Mouse (Mus musculus) limb, embryonic 14.5 days (tissue): ENCODE data around the gene Pheta1. TPM values are rescaled to one million over a fixed set of nuclear protein-coding genes. Genes with fewer than 3 reads are reported as not detected.

Source experiments
- ATAC-seq: fragments of 200-750 bp; cut with Nextera tagmentation; 2 replicates; pipeline ENCODE4 v1.8.0; 2017; ENCODE audit warnings: low read depth, moderate number of reproducible peaks, moderate TSS enrichment; ENCODE audit not compliant: low FRiP score
- DNase-seq: peaks from one replicate; pipeline ENCODE4 v3.0.0-alpha.2; 2015; ENCODE audit warnings: low spot score
- H3K27ac ChIP-seq: fragments of 300-500 bp; sonication (generic); replicated peaks from 2 replicates; pipeline ENCODE4 v1.5.1; 2014; ENCODE audit warnings: low read depth, mild to moderate bottlenecking, low read length, moderate library complexity, mixed read lengths
- H3K27me3 ChIP-seq: fragments of 300-500 bp; sonication (generic); 2 replicates; pipeline ENCODE4 v1.6.1; 2014; ENCODE audit warnings: low read length, mixed read lengths; ENCODE audit not compliant: control insufficient read depth, insufficient read depth
- H3K36me3 ChIP-seq: fragments of 300-500 bp; sonication (generic); 2 replicates; pipeline ENCODE4 v1.6.1; 2014; ENCODE audit warnings: mild to moderate bottlenecking, low read length, moderate library complexity, mixed read lengths; ENCODE audit not compliant: control insufficient read depth, insufficient read depth
- H3K4me1 ChIP-seq: fragments of 300-500 bp; sonication (generic); 2 replicates; pipeline ENCODE4 v1.6.1; 2014; ENCODE audit warnings: antibody characterized with exemption, low read length, mixed read lengths; ENCODE audit not compliant: control insufficient read depth, insufficient read depth
- H3K4me2 ChIP-seq: fragments of 300-500 bp; sonication (generic); replicated peaks from 2 replicates; pipeline ENCODE4 v1.6.1; 2014; ENCODE audit warnings: low read depth, mild to moderate bottlenecking, low read length, moderate library complexity; ENCODE audit not compliant: severe bottlenecking
- H3K4me3 ChIP-seq: fragments of 300-500 bp; sonication (generic); replicated peaks from 2 replicates; pipeline ENCODE4 v1.5.1; 2014; ENCODE audit warnings: low read length
- H3K9ac ChIP-seq: fragments of 300-500 bp; sonication (generic); 2 replicates; pipeline ENCODE4 v1.6.1; 2014; ENCODE audit warnings: mild to moderate bottlenecking, low read depth, low read length, moderate library complexity; ENCODE audit not compliant: severe bottlenecking
- H3K9me3 ChIP-seq: fragments of 300-500 bp; sonication (generic); 2 replicates; pipeline ENCODE4 v1.6.1; 2016; ENCODE audit warnings: low read length; ENCODE audit not compliant: control insufficient read depth
- POLR2A ChIP-seq: fragments of 200-500 bp; IDR thresholded peaks from 2 replicates; pipeline ENCODE4 v1.8.0; 2012; ENCODE audit warnings: inconsistent platforms, mild to moderate bottlenecking, moderate library complexity, borderline replicate concordance; ENCODE audit not compliant: insufficient read depth, insufficient read length; ENCODE audit errors: extremely low read depth
- WGBS: fragments of 180-500 bp; shearing (Covaris S2); extraction: QIAGEN DNeasy Blood & Tissue Kit; methylation state at CpG from one replicate; pipeline ENCODE4 v1.1.7; 2014; 5-methylcytosine and 5-hydroxymethylcytosine counted together
- polyA plus RNA-seq, 2 experiments: library from polyadenylated mRNA; depleted of rRNA in 1 of 2; stranded (reverse) in 1 of 2; unstranded in 1 of 2; fragments of >200 nt; fragmentation: Nextera tagmentation in 1 of 2; extraction: Ambion mirVana in 1 of 2; gene quantifications; 2 replicates each; pipeline versions ENCODE4 v1.2.1 to v1.2.3; 2012 to 2014

Pheta1 gene
- polyA plus RNA-seq, 2 experiments: 21.3 to 30.1 TPM

- no peak for TF ChIP-seq POLR2A
- Histone ChIP-seq H3K36me3 (peaks cover 77% of the 10 kb centered on the region), H3K4me3 (no peak overlapping the region), H3K4me1 (no peaks in the 10 kb centered on the region), H3K9ac (no peak overlapping the region), H3K9me3 (no peaks in the 10 kb centered on the region), H3K27me3 (no peaks in the 10 kb centered on the region), H3K27ac (no peak overlapping the region), H3K4me2 (no peak overlapping the region)
- WGBS: 94% methylated on average over 2 of the region's 2 CpGs
- DNase-seq (no peak), ATAC-seq (no peak)
These were observed 32.2 kb upstream of the Pheta1 start for GRCm38 (mm10) chr5:121816611-121817010.

- H3K27ac ChIP-seq: no peak overlapping the region
- TF ChIP-seq POLR2A: no peak
- peaks cover 72% of the 10 kb centered on the region for H3K36me3 ChIP-seq
- H3K27me3 ChIP-seq: no peaks in the 10 kb centered on the region
- DNase-seq (no peak), ATAC-seq (no peak)
- 82% methylated on average over 9 of the region's 9 CpGs for WGBS
- no peaks in the 10 kb centered on the region for H3K4me1 ChIP-seq
- H3K9me3 ChIP-seq: no peaks in the 10 kb centered on the region
- no peak overlapping the region for H3K4me3 ChIP-seq
- H3K4me2 ChIP-seq: no peak overlapping the region
- H3K9ac ChIP-seq: no peak overlapping the region
These were observed 31.2 kb upstream of the Pheta1 start for GRCm38 (mm10) chr5:121817551-121817950.

- Histone ChIP-seq H3K9me3 (no peaks in the 10 kb centered on the region), H3K9ac (no peak overlapping the region), H3K27ac (no peak overlapping the region), H3K4me1 (0 out of 2 replicates have a peak, but pooled peaks cover 3% of the 10 kb centered on the region), H3K27me3 (no peaks in the 10 kb centered on the region), H3K36me3 (peaks cover 66% of the 10 kb centered on the region), H3K4me2 (no peak overlapping the region), H3K4me3 (no peak overlapping the region)
- ATAC-seq (no peak), DNase-seq (no peak)
- no peak for TF ChIP-seq POLR2A
- 96% methylated on average over 7 of the region's 7 CpGs for WGBS
These were observed 30.4 kb upstream of the Pheta1 start for GRCm38 (mm10) chr5:121818401-121818800.

GRCm38 (mm10) chr5:121818862-121819261 lies 29.9 kb upstream of the Pheta1 start:
- DNase-seq (no peak), ATAC-seq (no peak)
- 93% methylated on average over 4 of the region's 4 CpGs for WGBS
- H3K4me2 ChIP-seq: no peak overlapping the region
- no peak overlapping the region for H3K9ac ChIP-seq
- H3K27me3 ChIP-seq: no peaks in the 10 kb centered on the region
- no peaks in the 10 kb centered on the region for H3K9me3 ChIP-seq
- no peak overlapping the region for H3K4me3 ChIP-seq
- no peak for TF ChIP-seq POLR2A
- no peak overlapping the region for H3K27ac ChIP-seq
- H3K36me3 ChIP-seq: peaks cover 61% of the 10 kb centered on the region
- H3K4me1 ChIP-seq: 0 out of 2 replicates have a peak, but pooled peaks cover 4% of the 10 kb centered on the region

GRCm38 (mm10) chr5:121819559-121819958 lies 29.2 kb upstream of the Pheta1 start:
- no peak for ATAC-seq
- peaks cover 56% of the 10 kb centered on the region for H3K36me3 ChIP-seq

GRCm38 (mm10) chr5:121820161-121820560 lies 28.6 kb upstream of the Pheta1 start:
- no peak overlapping the region for H3K9ac ChIP-seq
- ATAC-seq: no peak
- no peak for TF ChIP-seq POLR2A
- H3K4me1 ChIP-seq: 0 out of 2 replicates have a peak, but pooled peaks cover 4% of the 10 kb centered on the region
- 73% methylated on average over 2 of the region's 2 CpGs for WGBS
- no peak overlapping the region for H3K4me2 ChIP-seq
- H3K36me3 ChIP-seq: peaks cover 58% of the 10 kb centered on the region
- H3K27ac ChIP-seq: no peak overlapping the region
- no peak overlapping the region for H3K4me3 ChIP-seq
- no peaks in the 10 kb centered on the region for H3K9me3 ChIP-seq
- H3K27me3 ChIP-seq: no peaks in the 10 kb centered on the region
- no peak for DNase-seq

More at GRCm38 (mm10) chr5:121819559-121819958, 29.2 kb upstream of the Pheta1 start:
- Histone ChIP-seq H3K9me3 (no peaks in the 10 kb centered on the region), H3K4me3 (no peak overlapping the region), H3K9ac (no peak overlapping the region), H3K27ac (no peak overlapping the region), H3K4me1 (0 out of 2 replicates have a peak, but pooled peaks cover 4% of the 10 kb centered on the region), H3K27me3 (no peaks in the 10 kb centered on the region), H3K4me2 (no peak overlapping the region)
- no peak for DNase-seq
- TF ChIP-seq POLR2A: no peak
- WGBS: 78% methylated on average over 5 of the region's 5 CpGs
